Mouse (Mus musculus) kidney, postnatal 14 days (tissue): ENCODE data around the gene Dazap1.

ENCODE experiments used
- DNase-seq: peaks from one replicate; pipeline ENCODE4 v3.0.0; 2022; ENCODE audit warnings: mixed read lengths

Dazap1 gene

GRCm38 (mm10) chr10:80325045-80325444 lies 63.8 kb downstream of the Dazap1 start:
- no peak for DNase-seq

DNA sequence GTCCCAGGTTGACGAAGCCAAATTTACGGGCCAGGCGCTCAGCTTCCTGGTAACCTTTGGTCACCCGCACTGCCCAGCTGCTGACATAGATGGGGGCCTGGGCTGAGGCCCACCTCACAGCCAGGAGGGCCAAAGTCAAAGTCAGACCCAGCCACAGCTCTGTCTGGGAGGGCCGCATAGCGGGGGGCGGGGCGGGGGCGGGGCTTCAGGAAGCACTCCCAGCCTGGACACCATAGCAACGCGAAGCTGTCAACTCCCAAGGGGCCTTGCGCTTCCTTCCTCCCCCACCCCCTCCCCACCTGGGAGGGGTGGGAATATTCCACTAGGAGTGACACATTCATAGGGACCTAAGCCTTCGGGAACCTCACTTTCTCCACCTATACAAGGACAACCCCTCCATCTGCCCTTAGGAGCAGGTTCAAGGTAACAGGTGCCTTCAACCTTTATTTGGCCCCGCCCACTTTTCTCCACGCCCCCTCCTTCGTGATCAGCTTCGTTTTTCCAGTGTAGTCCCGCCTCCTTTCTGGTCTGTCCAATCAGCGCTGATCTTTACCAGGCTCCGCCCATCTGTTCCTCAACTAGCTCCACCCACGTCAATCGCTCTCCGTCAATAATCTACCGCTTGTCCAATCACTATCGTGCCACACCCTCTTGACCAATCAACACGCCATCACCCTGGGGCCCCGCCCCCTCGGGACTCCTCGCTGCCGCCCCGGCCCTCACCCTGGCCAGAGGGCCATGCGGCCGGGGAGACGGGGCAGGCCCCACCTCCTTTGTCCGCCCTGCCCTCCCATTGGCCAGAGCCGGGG lies 68.2 kb downstream of the Dazap1 start, which contains the start of the genes Pcsk4 and Reep6:
Pcsk4 (minus strand) TSS at position 226 of the 809 bp plus-strand sequence.
Reep6 (plus strand) TSS at position 681 of the 809 bp plus-strand sequence.
- peak; percentile 99 for DNase-seq

DNA sequence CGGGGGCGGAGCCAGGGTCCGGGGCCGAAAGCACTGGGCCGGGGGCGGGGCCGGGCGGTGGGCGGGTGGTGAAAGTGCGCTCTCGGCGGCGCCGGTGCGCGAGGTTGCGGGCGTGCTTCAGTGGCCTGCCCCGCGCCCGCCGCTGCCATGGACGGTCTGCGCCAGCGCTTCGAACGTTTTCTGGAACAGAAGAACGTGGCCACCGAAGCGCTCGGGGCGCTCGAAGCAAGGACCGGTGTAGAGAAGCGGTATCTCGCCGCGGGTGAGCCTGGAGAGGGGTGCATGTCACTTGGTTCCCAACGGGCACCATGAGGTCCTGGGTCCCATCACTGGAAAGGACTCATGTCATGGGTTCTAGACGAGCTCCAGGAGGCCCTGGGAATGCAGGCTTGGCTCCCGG lies 68.8 kb downstream of the Dazap1 start:
- no peak for DNase-seq

DNA sequence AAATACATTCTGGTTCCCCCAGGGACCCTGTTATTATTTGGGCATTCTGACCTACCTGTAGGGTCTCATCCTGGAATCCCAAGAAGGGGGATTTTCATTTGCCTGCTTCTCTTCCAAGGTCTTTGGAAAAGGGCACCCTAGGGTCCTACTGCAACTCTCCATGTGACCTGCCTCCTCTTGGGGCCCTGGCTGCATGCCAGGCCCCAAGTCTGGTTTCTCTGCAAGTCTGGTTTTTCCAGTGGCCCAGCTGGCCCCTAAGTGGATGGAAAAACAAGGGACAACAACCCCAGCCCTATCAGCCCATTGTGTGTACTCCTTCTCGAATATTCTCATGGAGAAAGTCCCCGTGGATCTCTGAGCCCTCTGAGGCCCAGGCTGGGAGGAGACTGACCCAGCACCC lies 69.6 kb downstream of the Dazap1 start:
- no peak for DNase-seq

- DNase-seq: peak; percentile 30
These were observed 70.6 kb downstream of the Dazap1 start for GRCm38 (mm10) chr10:80331636-80332524.

DNA sequence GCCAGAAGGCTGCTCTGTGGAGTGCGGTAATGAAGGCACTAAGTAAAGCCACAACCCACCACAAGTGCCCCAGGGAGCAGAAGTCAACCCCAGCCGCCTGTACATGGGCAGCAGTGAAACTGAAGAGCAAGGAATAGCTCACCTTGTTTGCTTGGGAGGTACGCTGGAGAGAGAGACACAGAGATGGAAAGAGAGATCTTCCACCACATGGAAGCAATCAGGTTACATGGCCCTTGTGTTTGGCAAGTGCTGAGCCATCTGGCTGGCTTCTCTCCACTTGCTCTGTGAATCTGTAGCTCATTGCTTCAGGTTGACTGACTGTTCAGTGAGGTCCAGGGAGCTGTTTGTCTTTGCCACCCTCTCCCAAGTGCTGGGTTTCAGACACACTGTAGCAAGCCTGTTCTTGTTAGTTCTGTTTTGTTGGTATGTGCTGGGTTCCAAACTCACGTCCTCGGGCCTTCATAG lies 71.3 kb downstream of the Dazap1 start:
- no peak for DNase-seq

DNA sequence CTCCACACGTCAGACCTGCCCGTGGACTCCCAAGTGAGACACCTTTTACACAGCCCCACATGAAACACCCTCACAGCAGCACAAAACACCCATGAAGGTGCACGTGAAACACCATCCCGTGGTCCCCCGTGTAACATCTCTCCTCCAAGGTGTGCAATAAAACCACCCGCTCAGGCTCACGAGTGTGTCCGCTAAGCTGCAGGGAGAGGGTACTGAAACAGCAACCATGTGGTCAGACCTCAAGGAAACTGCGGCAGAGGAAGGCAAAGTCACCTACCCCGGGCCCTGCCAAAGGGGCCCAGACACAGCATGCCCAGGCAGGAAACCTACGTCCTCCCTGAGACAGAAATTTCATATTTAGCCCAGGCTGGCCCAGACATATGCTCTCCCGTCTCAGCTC lies 75.0 kb downstream of the Dazap1 start:
- DNase-seq: no peak
